Mouse (Mus musculus) MEL (cell line): ENCODE measurements around the gene Mtss1l.

Source experiments
- CTCF ChIP-seq, 3 experiments: IDR thresholded peaks in 2 of 3; conservative IDR thresholded peaks in 1 of 3; 2 replicates each; pipeline ENCODE4 v1.5.1; 2011 to 2012; ENCODE audit warnings: low read length in 3 of 3, low read depth in 2 of 3, mild to moderate bottlenecking in 2 of 3, improper control_type of control experiment in 1 of 3, inconsistent platforms in 1 of 3, mixed read lengths in 1 of 3, moderate library complexity in 1 of 3; ENCODE audit not compliant: control insufficient read depth in 1 of 3, insufficient read depth in 1 of 3, poor library complexity in 1 of 3, severe bottlenecking in 1 of 3
- EP300 ChIP-seq, 2 experiments: IDR thresholded peaks; 2 replicates each; pipeline ENCODE4 v1.6.1; 2011; ENCODE audit warnings: improper control_type of control experiment in 2 of 2, low read length in 2 of 2, low read depth in 1 of 2, mild to moderate bottlenecking in 1 of 2
- MAX ChIP-seq: IDR thresholded peaks from 2 replicates; pipeline ENCODE4 v1.6.1; 2011; ENCODE audit warnings: low read length, improper control_type of control experiment
- MAZ ChIP-seq: IDR thresholded peaks from 2 replicates; pipeline ENCODE4 v1.6.1; 2012; ENCODE audit warnings: low read depth, mild to moderate bottlenecking, inconsistent platforms, low read length, improper control_type of control experiment
- NELFE ChIP-seq: IDR thresholded peaks from 2 replicates; pipeline ENCODE4 v1.6.1; 2011; ENCODE audit warnings: low read depth, low read length, improper control_type of control experiment
- POLR2A ChIP-seq, 2 experiments: IDR thresholded peaks; 2 replicates each; pipeline ENCODE4 v1.6.1; 2011 to 2012; ENCODE audit warnings: low read length in 2 of 2, mild to moderate bottlenecking in 2 of 2, control low read depth in 1 of 2, improper control_type of control experiment in 1 of 2, low read depth in 1 of 2, moderate library complexity in 1 of 2; ENCODE audit not compliant: control insufficient read depth in 1 of 2, insufficient read depth in 1 of 2, poor library complexity in 1 of 2
- RCOR1 ChIP-seq: IDR thresholded peaks from 2 replicates; pipeline ENCODE4 v1.6.1; 2012; ENCODE audit warnings: low read depth, mild to moderate bottlenecking, inconsistent platforms, low read length, improper control_type of control experiment
- SMC3 ChIP-seq: IDR thresholded peaks from 2 replicates; pipeline ENCODE4 v1.6.1; 2011; ENCODE audit warnings: low read depth, low read length, improper control_type of control experiment
- TAL1 ChIP-seq: IDR thresholded peaks from 2 replicates; pipeline ENCODE4 v1.6.1; 2012; ENCODE audit warnings: mild to moderate bottlenecking, inconsistent platforms, low read length, moderate library complexity, mixed read lengths

GRCm38 (mm10) chr8:110761185-110761584 is 39.9 kb downstream of the Mtss1l start:
- TF ChIP-seq CTCF (IDR thresholded peaks at IDR 0.05 in 2 of 3, conservative IDR thresholded peaks at IDR 0.05 in 1 of 3; ENCODE audit: control insufficient read depth in 1 of 3, insufficient read depth in 1 of 3, low read depth in 2 of 3, low read length in 3 of 3, poor library complexity in 1 of 3, severe bottlenecking in 1 of 3) (no peak), MAZ (no peak), POLR2A (IDR thresholded peaks at IDR 0.05; ENCODE audit: control insufficient read depth in 1 of 2, insufficient read depth in 1 of 2, low read depth in 1 of 2, low read length in 2 of 2, poor library complexity in 1 of 2) (no peak), TAL1 (no peak), NELFE (no peak), MAX (no peak), RCOR1 (no peak), SMC3 (no peak), EP300 (IDR thresholded peaks at IDR 0.05; ENCODE audit: low read depth in 1 of 2, low read length in 2 of 2) (no peak)
